Mouse (Mus musculus) small intestine, adult 2 months (tissue): ENCODE measurements around the gene Crybb1. TPM values are rescaled to one million over a fixed set of nuclear protein-coding genes. Genes with fewer than 3 reads are reported as not detected.

ENCODE experiments used
- H3K27ac ChIP-seq: fragments of 200-500 bp; 2 replicates; pipeline ENCODE4 v1.5.1; 2012; ENCODE audit warnings: low read depth, low read length, control low read depth, inconsistent platforms; ENCODE audit not compliant: insufficient read depth
- H3K27me3 ChIP-seq: fragments of 200-500 bp; 2 replicates; pipeline ENCODE4 v1.6.1; 2012; ENCODE audit warnings: mild to moderate bottlenecking, moderate library complexity, low read length, inconsistent platforms; ENCODE audit not compliant: control insufficient read depth, insufficient read depth
- H3K36me3 ChIP-seq: fragments of 200-500 bp; 2 replicates; pipeline ENCODE4 v1.6.1; 2012; ENCODE audit warnings: mild to moderate bottlenecking, low read length, control low read depth, inconsistent platforms; ENCODE audit not compliant: control insufficient read depth, insufficient read depth
- H3K4me1 ChIP-seq: fragments of 200-500 bp; 2 replicates; pipeline ENCODE4 v1.6.1; 2012; ENCODE audit warnings: low read length, inconsistent platforms, mixed read lengths; ENCODE audit not compliant: control insufficient read depth, insufficient read depth, insufficient read length
- H3K4me3 ChIP-seq: fragments of 200-500 bp; 2 replicates; pipeline ENCODE4 v1.5.1; 2012; ENCODE audit warnings: low read depth, mild to moderate bottlenecking, control low read depth, inconsistent platforms, low read length, moderate library complexity
- CTCF ChIP-seq: fragments of 200-500 bp; IDR thresholded peaks from 2 replicates; pipeline ENCODE4 v1.5.1; 2012; ENCODE audit warnings: low read depth, mild to moderate bottlenecking, control low read depth, inconsistent platforms, low read length, moderate library complexity, mixed read lengths; ENCODE audit not compliant: insufficient replicate concordance, insufficient read length; ENCODE audit errors: extremely low read depth
- POLR2A ChIP-seq: fragments of 200-500 bp; IDR thresholded peaks from 2 replicates; pipeline ENCODE4 v1.6.1; 2012; ENCODE audit warnings: low read depth, mild to moderate bottlenecking, control low read depth, inconsistent platforms, low read length, moderate library complexity
- WGBS: fragments of 180-500 bp; shearing (Covaris S2); methylation state at CpG from one replicate; pipeline ENCODE4 v1.1.7; 2018; 5-methylcytosine and 5-hydroxymethylcytosine counted together
- polyA plus RNA-seq: library from polyadenylated mRNA; depleted of rRNA; stranded (reverse); fragments of >200 nt; gene quantifications from 2 replicates; pipeline ENCODE4 v1.2.3, GENCODE M21; 2012

The Crybb1 gene
- polyA plus RNA-seq, 1 experiment: 0.33 TPM

DNA sequence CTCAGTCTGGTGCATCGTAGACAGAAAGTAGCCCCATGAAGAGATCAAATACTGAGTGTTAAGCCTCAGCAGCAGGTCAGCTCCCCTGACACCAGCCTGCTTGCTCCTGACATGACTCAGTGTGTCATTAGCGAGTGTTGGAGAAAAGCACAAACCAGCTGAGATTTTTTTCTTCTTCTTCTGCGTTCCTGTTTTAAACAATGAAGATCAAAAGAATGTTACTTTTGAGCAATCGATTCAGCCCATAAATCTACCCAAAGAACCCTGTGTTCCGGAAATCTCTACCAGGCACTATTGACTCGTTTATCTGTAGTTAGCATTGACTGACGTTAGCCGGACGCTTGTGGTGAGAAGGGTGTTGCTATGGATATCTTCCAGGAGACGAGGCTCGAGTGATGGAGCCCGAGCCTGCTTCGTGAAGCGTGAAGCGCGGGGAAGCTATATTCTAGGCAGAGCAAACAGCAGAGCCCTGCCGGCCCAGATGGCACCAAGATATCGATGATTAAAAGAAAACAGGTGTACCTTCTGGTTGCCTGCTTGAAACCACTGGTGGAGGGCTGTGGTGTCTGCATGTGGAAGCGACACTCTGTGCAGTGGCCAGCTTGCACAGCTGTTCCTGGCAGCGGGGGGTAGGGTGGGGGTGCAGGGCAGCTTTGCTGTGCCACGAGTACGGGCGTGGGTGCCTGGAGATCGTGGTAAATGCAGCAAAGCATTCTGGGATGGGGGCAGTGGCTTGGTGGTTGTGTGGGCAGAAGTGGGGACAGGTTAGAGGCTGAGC is 15.3 kb downstream of the Crybb1 start:
- Histone ChIP-seq H3K4me1 (peaks cover 2% of the 10 kb centered on the region; the same call in 1 of the 2 replicates), H3K27ac (peak overlapping the region; percentile 61), H3K36me3 (no peaks in the 10 kb centered on the region), H3K4me3 (no peak overlapping the region), H3K27me3 (no peaks in the 10 kb centered on the region)
- TF ChIP-seq POLR2A (no peak), CTCF (no peak)
- 28% methylated on average over 24 of the region's 24 CpGs for WGBS

DNA sequence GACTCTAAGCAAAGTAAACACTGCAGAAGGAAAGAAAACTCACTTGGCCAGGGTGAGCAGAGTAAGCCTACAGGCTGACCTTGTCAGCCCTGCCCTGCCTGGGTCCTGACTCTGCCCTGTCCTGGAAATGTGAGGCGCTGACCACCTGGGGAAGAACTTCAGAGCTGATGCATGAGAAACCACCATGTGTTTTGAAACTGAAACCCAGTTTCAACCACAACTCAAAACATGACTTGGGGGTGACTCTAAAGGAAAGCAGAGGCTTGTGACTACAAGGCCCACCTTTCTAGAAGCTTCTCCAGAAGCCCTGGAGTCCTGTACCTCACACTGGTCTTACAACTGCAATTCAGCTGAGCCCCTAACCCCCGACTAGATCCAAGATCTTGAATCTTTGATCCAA is 17.3 kb downstream of the Crybb1 start:
- WGBS: 53% methylated on average over 2 of the region's 2 CpGs
- Histone ChIP-seq H3K4me1 (peaks cover 4% of the 10 kb centered on the region; the same call in 1 of the 2 replicates), H3K36me3 (no peaks in the 10 kb centered on the region), H3K27me3 (no peaks in the 10 kb centered on the region), H3K4me3 (no peak overlapping the region), H3K27ac (peak overlapping the region; percentile 79)
- TF ChIP-seq CTCF (no peak), POLR2A (no peak)

DNA sequence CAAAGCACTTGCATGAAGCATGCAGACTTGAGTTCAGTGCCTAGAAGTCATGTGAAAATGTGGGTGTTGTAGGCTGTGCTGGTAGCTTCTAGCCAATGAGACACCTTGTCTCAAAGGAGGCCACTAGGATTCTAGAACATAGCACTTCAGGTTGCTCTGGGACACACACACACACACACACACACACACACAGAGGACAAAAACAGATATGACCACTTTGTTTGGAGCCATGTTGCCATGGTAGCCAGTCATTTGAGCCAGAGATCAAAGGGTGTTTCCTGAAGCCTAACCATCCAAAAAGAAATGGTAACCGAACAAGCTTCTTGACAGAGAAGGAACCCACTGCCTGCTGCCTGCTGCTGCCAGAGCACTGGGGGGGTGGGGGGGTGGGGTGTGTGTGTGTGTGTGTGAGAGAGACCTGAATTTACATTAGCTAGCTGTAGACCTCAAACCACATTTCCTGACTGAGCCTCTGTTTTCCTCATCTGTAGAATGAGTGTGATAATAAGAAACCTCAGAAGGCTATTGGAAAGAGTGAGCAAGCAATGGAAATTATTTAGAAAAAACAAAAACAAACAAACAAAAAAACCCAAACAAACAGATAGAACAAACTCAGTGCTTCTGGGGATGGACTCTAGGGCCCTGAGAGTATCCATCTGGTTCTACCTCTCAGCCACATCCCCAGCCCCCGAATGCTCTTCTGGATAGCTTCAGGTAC is 18.3 kb downstream of the Crybb1 start:
- TF ChIP-seq POLR2A (no peak), CTCF (no peak)
- H3K4me1 ChIP-seq: peaks cover 9% of the 10 kb centered on the region; the same call in 1 of the 2 replicates
- H3K27ac ChIP-seq: peak overlapping the region; percentile 72
- H3K27me3 ChIP-seq: no peaks in the 10 kb centered on the region
- 46% methylated on average over 2 of the region's 2 CpGs for WGBS
- no peaks in the 10 kb centered on the region for H3K36me3 ChIP-seq
- H3K4me3 ChIP-seq: no peak overlapping the region

DNA sequence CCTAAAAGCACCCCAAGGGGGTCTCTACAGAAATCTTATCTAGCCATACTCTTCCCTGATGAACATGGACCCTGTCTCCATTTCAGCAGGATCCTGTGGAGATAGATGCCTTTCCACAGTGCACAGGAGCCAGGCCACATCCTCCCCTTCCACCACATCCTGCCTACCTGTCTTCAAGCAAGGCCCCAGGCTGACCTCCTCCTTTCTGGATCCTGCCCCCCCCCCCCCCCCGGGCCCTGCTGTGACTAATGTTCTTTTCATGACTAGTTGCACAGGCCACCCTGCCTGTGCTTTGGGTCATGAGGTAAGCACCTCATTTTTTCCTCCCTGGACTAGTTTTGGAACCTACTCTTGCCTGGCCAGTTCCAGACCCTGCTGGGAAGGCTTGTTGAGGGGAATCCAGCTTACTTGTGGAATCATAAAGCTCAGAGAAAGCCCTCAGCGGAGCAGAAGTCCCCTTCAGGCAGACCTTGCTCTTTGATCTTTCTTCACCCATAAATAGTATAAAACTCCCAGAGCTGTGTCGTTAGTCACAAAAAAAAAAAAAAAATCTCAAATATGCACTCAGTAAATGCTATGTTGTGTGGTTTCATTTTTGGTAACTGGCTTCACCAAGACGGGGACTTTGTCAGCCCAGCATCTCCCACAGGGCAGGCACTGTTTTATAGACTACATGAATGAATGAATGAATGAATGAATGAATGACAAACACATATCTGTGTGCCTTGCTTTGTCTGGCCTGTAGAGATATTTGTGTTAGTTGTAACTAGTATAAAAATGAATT is 19.6 kb downstream of the Crybb1 start:
- Histone ChIP-seq H3K27me3 (no peaks in the 10 kb centered on the region), H3K27ac (peak overlapping the region; percentile 69; the same call in 1 of the 2 replicates), H3K4me1 (peaks cover 14% of the 10 kb centered on the region; the same call in 1 of the 2 replicates), H3K36me3 (no peaks in the 10 kb centered on the region), H3K4me3 (no peak overlapping the region)
- TF ChIP-seq CTCF (no peak), POLR2A (no peak)
- WGBS: 28% methylated on average over 4 of the region's 4 CpGs

DNA sequence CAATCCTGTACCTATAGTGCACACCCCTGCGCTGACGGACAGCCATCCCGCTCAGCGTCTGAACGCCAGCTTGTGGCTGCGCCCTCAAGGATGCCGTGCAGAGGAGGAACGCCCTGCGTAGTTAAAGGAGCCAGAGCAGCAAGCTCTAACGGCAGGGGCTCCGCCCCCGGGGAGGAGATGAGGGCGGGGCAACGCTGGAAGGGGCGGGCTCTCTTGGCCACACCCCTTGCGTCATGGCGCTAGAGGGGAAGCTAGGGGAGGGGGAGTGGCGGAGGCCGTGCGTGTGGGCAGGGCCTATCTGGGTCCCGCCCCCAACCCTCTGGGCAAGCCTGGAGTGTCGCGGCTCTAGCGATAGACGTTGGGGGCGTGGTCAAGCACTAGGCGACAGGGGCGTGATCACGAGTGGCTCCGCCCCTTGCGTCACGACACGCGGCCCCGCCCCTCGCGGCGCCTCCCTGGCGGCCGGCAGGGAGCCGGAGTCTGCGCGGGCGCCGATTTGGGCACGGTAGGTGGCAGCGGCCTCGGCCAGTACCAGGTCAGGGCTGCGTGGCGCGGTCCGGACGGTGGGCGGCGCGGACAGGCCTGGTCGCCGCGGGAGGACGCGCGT is 20.8 kb downstream of the Crybb1 start, which contains the start of gene Tpst2:
TSS of gene Tpst2 (plus strand) at position 425 of the 607 bp plus-strand sequence.
- peak within 1 kb of the TSS; percentile 59 for H3K27ac ChIP-seq
- WGBS: under 1% methylated on average over 62 of the region's 62 CpGs
- no peak for TF ChIP-seq CTCF
- TF ChIP-seq POLR2A: peak; percentile 87
- H3K36me3 ChIP-seq: no peaks in the 10 kb centered on the region
- peak within 1 kb of the TSS; percentile 91 for H3K4me3 ChIP-seq
- no peaks in the 10 kb centered on the region for H3K27me3 ChIP-seq
- peaks cover 17% of the 10 kb centered on the region; the same call in 1 of the 2 replicates for H3K4me1 ChIP-seq

DNA sequence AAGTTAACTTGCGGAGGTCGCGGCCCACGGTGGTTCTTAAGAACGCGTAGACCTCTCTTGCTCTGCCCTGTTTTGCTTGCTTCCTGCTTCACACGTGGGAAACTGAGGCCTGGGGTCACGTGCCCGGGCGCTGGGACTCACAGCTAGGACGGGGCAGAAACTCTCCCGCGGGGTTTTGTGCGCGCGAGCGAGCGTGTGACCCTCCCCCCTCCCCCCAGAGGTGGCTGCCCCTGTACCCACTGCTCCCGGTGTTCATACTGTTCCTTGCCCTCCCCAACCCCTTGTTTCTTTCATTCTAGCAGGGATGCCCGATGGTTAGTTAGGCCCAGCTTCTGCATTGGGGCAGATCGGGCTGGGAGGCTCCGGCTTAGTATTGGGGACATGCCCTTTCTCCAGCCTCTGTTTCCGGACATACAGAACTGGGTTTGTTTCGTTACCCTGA is 21.3 kb downstream of the Crybb1 start:
- no peaks in the 10 kb centered on the region for H3K27me3 ChIP-seq
- WGBS: under 1% methylated on average over 24 of the region's 24 CpGs
- H3K36me3 ChIP-seq: no peaks in the 10 kb centered on the region
- peak overlapping the region; percentile 91 for H3K4me3 ChIP-seq
- TF ChIP-seq CTCF (no peak), POLR2A (no peak)
- peaks cover 16% of the 10 kb centered on the region; the same call in 1 of the 2 replicates for H3K4me1 ChIP-seq
- peak overlapping the region; percentile 59 for H3K27ac ChIP-seq
